Mouse (Mus musculus): ENCODE data around the gene Anxa8. TPM values are rescaled to one million over a fixed set of nuclear protein-coding genes. Genes with fewer than 3 reads are reported as not detected.

Gene Anxa8
- 25.3 and 34.6 TPM in 2 replicates for polyA plus RNA-seq (2014; fragmentation: Nextera tagmentation; extraction: Ambion mirVana)

DNA sequence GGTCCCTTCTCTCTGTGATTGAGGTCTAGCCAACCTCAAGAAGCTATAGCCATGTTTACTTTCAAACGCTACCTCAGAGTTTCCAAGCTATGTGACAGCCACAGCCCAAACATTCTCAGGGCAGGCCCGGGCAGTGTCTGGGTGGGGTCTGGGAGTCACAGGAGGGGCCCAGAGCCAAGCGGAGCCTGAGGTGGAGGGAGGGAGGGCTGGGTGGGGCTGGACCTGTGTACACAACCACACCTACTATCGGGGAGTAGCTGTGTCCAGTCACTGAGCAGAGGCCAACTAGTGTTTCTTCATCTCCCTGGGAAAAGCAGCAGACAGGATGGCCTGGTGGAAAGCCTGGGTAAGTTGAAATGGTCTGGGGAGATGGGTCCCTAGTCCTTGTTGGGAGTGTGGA is at the start of gene Anxa8:
TSS of gene Anxa8 (plus strand) at position 251 of the 400 bp plus-strand sequence.
- H3K36me3 ChIP-seq (ENCODE audit: control insufficient read depth, insufficient read depth, low read length) = no peaks in the 10 kb centered on the region
- H3K4me1 ChIP-seq (ENCODE audit: control insufficient read depth, insufficient read depth, low read length) = no peaks in the 10 kb centered on the region
- H3K27me3 ChIP-seq (replicated peaks; ENCODE audit: control insufficient read depth, insufficient read depth, low read length) = no peaks in the 10 kb centered on the region
- DNase-seq (ENCODE audit: low spot score) (peak; percentile 38), ATAC-seq (ENCODE audit: low read depth) (peak; percentile 69; the same call in 1 of the 2 replicates)
- H3K9me3 ChIP-seq (ENCODE audit: control insufficient read depth, low read length) = no peaks in the 10 kb centered on the region
- H3K4me2 ChIP-seq (ENCODE audit: low read depth, low read length) = peak within 1 kb of the TSS; percentile 18; the same call in 1 of the 2 replicates
- 0 out of 2 replicates have a peak within 1 kb of the TSS, but pooled peaks have one; percentile 3 for H3K9ac ChIP-seq (ENCODE audit: low read depth, low read length)
- H3K27ac ChIP-seq (replicated peaks; ENCODE audit: low read depth, low read length) = no peak within 1 kb of the TSS
- 60% methylated on average over 4 of the region's 4 CpGs for WGBS
- H3K4me3 ChIP-seq (ENCODE audit: low read depth, low read length) = peak within 1 kb of the TSS; percentile 2; the same call in 1 of the 2 replicates

DNA sequence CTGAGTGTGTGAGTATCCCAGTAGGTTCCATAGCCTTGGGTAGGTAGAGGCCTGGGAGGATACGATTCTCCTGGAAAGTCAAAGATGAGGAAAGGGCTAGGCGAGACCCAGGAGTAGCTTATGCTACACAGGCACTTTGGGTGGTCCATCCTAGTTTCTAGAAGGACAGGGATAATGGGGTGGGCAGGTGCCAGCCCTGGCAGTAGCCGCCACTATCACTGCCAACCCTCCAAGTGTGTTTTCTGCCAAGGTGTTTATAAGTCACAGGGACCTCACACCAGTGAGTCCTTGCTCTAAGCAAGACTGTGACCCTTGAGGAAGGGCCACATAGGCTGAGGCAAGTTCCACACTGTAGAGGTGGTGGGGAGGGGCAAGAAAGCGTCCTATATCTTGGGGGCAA is 44.5 kb upstream of the Anxa8 start:
- DNase-seq (ENCODE audit: low spot score) = no peak
- Histone ChIP-seq H3K4me3 (ENCODE audit: low read depth, low read length) (no peak overlapping the region), H3K27me3 (replicated peaks; ENCODE audit: control insufficient read depth, insufficient read depth, low read length) (no peaks in the 10 kb centered on the region), H3K9me3 (ENCODE audit: control insufficient read depth, low read length) (no peaks in the 10 kb centered on the region), H3K4me2 (ENCODE audit: low read depth, low read length) (no peak overlapping the region), H3K27ac (replicated peaks; ENCODE audit: low read depth, low read length) (no peak overlapping the region), H3K9ac (ENCODE audit: low read depth, low read length) (no peak overlapping the region), H3K4me1 (ENCODE audit: control insufficient read depth, insufficient read depth, low read length) (no peaks in the 10 kb centered on the region), H3K36me3 (ENCODE audit: control insufficient read depth, insufficient read depth, low read length) (no peaks in the 10 kb centered on the region)
- WGBS = 79% methylated on average over 4 of the region's 4 CpGs
- no peak for ATAC-seq (ENCODE audit: low read depth)

DNA sequence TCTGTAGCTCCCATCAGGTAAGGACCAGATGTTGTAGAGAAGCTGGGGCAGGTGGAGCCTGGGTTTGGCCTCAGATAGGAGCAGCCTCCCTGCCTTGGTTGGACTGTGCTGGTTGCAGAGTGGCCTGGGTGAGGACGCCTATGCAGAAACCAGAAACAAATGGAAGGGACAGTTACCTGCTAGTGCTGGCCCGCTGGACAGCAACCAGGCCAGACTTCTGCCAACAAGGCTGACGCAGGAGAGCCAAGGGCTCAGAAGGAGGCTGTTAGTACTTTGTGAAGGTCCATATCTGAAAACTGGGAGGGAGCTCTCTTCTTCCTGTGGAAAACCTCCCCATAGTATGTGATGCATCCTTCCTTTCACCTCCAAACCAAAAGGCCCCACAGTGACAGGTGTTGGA is 42.4 kb upstream of the Anxa8 start:
- 57% methylated on average over 3 of the region's 3 CpGs for WGBS
- no peaks in the 10 kb centered on the region for H3K36me3 ChIP-seq (ENCODE audit: control insufficient read depth, insufficient read depth, low read length)
- no peaks in the 10 kb centered on the region for H3K27me3 ChIP-seq (replicated peaks; ENCODE audit: control insufficient read depth, insufficient read depth, low read length)
- no peak overlapping the region for H3K9ac ChIP-seq (ENCODE audit: low read depth, low read length)
- DNase-seq (ENCODE audit: low spot score) (no peak), ATAC-seq (ENCODE audit: low read depth) (no peak)
- no peak overlapping the region for H3K4me3 ChIP-seq (ENCODE audit: low read depth, low read length)
- H3K4me2 ChIP-seq (ENCODE audit: low read depth, low read length) = no peak overlapping the region
- H3K4me1 ChIP-seq (ENCODE audit: control insufficient read depth, insufficient read depth, low read length) = no peaks in the 10 kb centered on the region
- H3K9me3 ChIP-seq (ENCODE audit: control insufficient read depth, low read length) = no peaks in the 10 kb centered on the region
- H3K27ac ChIP-seq (replicated peaks; ENCODE audit: low read depth, low read length) = no peak overlapping the region

DNA sequence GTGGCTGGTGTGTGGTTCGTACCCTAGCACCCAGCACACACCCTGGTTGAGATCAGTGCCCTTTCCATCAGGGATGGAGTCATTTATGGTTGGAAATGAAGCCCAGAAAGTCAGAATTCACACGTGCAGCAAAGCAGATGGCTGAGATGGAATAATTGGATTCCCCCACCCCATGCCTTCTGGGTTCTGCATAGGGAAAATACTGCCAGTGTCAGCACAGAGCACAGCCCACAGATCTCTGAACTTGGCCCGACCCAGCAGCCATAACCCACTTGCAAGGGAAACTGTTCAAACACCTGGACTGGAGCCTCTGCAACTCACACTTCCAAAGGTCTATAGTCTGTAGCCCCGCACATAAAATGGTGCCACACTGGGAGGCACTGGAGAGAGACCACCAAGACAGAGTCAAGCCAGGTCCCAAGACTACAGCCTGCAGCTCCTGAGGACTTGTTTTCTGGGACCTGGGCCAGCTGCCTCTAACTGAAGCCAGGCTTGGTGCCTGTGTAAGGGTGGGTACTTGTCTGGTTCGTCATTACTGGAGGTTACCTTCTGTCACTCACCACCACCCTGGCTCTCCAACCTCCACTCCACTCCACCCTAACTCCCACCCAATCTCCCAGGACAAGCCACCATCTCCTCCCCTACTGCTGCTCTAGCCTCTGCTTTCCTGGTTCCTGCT is 35.5 kb upstream of the Anxa8 start:
- Histone ChIP-seq H3K4me1 (ENCODE audit: control insufficient read depth, insufficient read depth, low read length) (no peaks in the 10 kb centered on the region), H3K36me3 (ENCODE audit: control insufficient read depth, insufficient read depth, low read length) (no peaks in the 10 kb centered on the region), H3K4me2 (ENCODE audit: low read depth, low read length) (no peak overlapping the region), H3K4me3 (ENCODE audit: low read depth, low read length) (no peak overlapping the region), H3K27ac (replicated peaks; ENCODE audit: low read depth, low read length) (no peak overlapping the region), H3K9me3 (ENCODE audit: control insufficient read depth, low read length) (no peaks in the 10 kb centered on the region), H3K9ac (ENCODE audit: low read depth, low read length) (no peak overlapping the region), H3K27me3 (replicated peaks; ENCODE audit: control insufficient read depth, insufficient read depth, low read length) (no peaks in the 10 kb centered on the region)
- DNase-seq (ENCODE audit: low spot score) (peak; percentile 15), ATAC-seq (ENCODE audit: low read depth) (no peak)
- 59% methylated on average over 5 of the region's 5 CpGs for WGBS

DNA sequence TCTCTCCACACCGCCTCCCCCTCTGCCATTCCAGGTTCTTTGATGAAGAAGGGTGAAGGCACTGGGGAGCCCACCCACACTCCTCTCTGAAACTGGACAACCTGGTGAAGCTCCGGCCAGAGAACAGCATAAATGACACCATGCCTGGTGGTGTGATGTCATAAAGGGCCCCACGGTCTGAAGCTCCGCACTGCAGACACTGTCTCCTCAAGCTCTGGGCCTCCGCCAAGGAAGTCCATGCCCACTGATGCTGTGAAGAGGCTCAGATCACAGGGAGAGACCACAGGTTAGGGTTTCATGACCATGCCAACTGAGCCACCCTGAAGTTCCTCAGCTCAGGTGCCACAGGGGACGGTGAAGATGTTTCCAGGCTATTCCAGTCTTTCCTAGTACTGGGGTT is 33.3 kb upstream of the Anxa8 start, which contains the start of gene Antxrl:
TSS of gene Antxrl (plus strand) at position 192 of the 400 bp plus-strand sequence.
- Histone ChIP-seq H3K27me3 (replicated peaks; ENCODE audit: control insufficient read depth, insufficient read depth, low read length) (no peaks in the 10 kb centered on the region), H3K9ac (ENCODE audit: low read depth, low read length) (no peak within 1 kb of the TSS), H3K4me2 (ENCODE audit: low read depth, low read length) (no peak within 1 kb of the TSS), H3K4me3 (ENCODE audit: low read depth, low read length) (no peak within 1 kb of the TSS), H3K27ac (replicated peaks; ENCODE audit: low read depth, low read length) (no peak within 1 kb of the TSS), H3K36me3 (ENCODE audit: control insufficient read depth, insufficient read depth, low read length) (no peaks in the 10 kb centered on the region), H3K9me3 (ENCODE audit: control insufficient read depth, low read length) (no peaks in the 10 kb centered on the region), H3K4me1 (ENCODE audit: control insufficient read depth, insufficient read depth, low read length) (no peaks in the 10 kb centered on the region)
- no peak for ATAC-seq (ENCODE audit: low read depth)
- 89% methylated on average over 6 of the region's 6 CpGs for WGBS
- DNase-seq (ENCODE audit: low spot score) = no peak

DNA sequence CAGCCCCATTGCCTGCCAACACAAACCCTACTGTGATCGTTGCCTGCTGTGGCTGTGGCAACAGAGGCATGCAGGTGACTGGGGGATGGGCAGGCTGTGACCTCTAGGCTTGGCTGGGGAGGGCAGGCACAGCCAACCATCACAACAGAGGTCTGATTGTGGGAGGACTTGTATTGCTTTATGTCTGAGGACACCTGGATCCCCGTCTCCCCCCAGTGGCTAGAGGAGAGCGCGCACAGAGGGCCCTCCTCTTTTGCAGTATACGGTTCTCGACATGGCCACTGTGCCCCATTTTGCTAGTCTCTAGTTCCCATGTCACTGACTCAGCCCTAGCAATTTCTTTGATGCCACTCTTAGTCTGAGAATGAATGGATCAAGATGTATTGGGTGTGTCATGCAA is 14.1 kb upstream of the Anxa8 start:
- DNase-seq (ENCODE audit: low spot score) = no peak
- Histone ChIP-seq H3K4me2 (ENCODE audit: low read depth, low read length) (no peak overlapping the region), H3K4me1 (ENCODE audit: control insufficient read depth, insufficient read depth, low read length) (no peaks in the 10 kb centered on the region), H3K4me3 (ENCODE audit: low read depth, low read length) (no peak overlapping the region), H3K27me3 (replicated peaks; ENCODE audit: control insufficient read depth, insufficient read depth, low read length) (no peaks in the 10 kb centered on the region), H3K36me3 (ENCODE audit: control insufficient read depth, insufficient read depth, low read length) (no peaks in the 10 kb centered on the region), H3K9me3 (ENCODE audit: control insufficient read depth, low read length) (no peaks in the 10 kb centered on the region), H3K9ac (ENCODE audit: low read depth, low read length) (no peak overlapping the region), H3K27ac (replicated peaks; ENCODE audit: low read depth, low read length) (no peak overlapping the region)
- WGBS = 63% methylated on average over 6 of the region's 6 CpGs
- no peak for ATAC-seq (ENCODE audit: low read depth)

DNA sequence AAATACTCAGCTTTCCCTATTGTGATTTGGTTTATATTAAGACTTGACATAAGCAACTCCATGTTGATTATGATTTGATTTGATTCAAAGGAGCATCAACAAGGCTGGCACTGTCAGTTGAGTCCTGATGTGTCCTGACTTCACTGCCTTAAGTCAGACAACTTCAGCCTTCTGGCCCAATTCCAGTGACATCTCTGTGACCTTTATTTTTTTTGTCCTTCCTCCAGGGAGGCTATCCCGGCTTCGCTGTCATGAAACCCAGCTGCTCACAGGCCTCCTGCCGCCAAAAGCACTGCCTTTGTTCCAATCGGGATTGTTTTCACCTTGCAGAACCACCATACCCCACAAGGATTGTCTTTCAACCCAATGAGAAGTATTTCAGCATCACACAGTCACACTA is 10.4 kb upstream of the Anxa8 start:
- no peak overlapping the region for H3K9ac ChIP-seq (ENCODE audit: low read depth, low read length)
- H3K9me3 ChIP-seq (ENCODE audit: control insufficient read depth, low read length) = no peaks in the 10 kb centered on the region
- no peak overlapping the region for H3K4me2 ChIP-seq (ENCODE audit: low read depth, low read length)
- WGBS = 33% methylated on average over 4 of the region's 4 CpGs
- H3K27me3 ChIP-seq (replicated peaks; ENCODE audit: control insufficient read depth, insufficient read depth, low read length) = no peaks in the 10 kb centered on the region
- no peak overlapping the region for H3K27ac ChIP-seq (replicated peaks; ENCODE audit: low read depth, low read length)
- ATAC-seq (ENCODE audit: low read depth) (no peak), DNase-seq (ENCODE audit: low spot score) (no peak)
- no peak overlapping the region for H3K4me3 ChIP-seq (ENCODE audit: low read depth, low read length)
- H3K4me1 ChIP-seq (ENCODE audit: control insufficient read depth, insufficient read depth, low read length) = no peaks in the 10 kb centered on the region
- no peaks in the 10 kb centered on the region for H3K36me3 ChIP-seq (ENCODE audit: control insufficient read depth, insufficient read depth, low read length)

DNA sequence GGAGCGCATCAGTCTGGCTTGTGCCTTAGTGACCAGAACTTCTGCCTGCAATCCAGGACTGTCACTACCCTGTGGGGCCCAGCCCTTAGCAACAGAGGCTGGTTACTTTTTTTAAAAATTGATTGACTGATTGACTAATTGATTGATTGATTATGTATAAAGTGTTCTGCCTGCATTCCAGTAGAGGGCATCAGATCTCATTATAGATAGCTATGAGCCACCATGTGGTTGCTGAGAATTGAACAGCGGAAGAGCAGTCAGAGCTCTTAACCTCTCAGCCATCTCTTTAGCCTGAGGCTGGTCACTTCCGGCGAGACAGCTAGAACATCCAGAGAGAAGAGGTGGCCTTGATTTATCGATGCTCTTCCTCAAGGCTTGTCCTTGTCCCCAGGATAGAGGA is 8.6 kb upstream of the Anxa8 start:
- no peak overlapping the region for H3K4me3 ChIP-seq (ENCODE audit: low read depth, low read length)
- no peaks in the 10 kb centered on the region for H3K36me3 ChIP-seq (ENCODE audit: control insufficient read depth, insufficient read depth, low read length)
- H3K9me3 ChIP-seq (ENCODE audit: control insufficient read depth, low read length) = no peaks in the 10 kb centered on the region
- no peak overlapping the region for H3K4me2 ChIP-seq (ENCODE audit: low read depth, low read length)
- no peak overlapping the region for H3K27ac ChIP-seq (replicated peaks; ENCODE audit: low read depth, low read length)
- DNase-seq (ENCODE audit: low spot score) (no peak), ATAC-seq (ENCODE audit: low read depth) (no peak)
- 63% methylated on average over 5 of the region's 5 CpGs for WGBS
- H3K27me3 ChIP-seq (replicated peaks; ENCODE audit: control insufficient read depth, insufficient read depth, low read length) = no peaks in the 10 kb centered on the region
- no peaks in the 10 kb centered on the region for H3K4me1 ChIP-seq (ENCODE audit: control insufficient read depth, insufficient read depth, low read length)
- no peak overlapping the region for H3K9ac ChIP-seq (ENCODE audit: low read depth, low read length)

DNA sequence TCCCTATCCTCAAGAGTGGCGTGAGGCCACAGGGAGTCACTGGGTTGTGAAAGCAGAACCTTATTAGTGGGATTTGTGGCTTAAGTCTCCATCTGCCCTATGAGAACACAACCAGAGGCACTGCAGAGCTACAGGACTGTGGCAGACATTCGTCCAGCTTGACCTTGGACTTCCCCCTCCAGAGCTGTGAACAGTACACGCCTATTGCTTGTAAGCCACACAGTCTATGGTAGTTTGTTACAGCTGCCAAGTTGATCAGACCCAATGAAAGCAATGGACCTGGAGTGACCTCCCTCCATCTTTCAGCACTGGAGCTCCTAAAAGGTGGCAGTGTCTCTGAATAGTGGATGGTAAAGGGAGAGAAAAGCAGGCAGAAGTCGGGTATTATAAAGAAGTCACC is 7.5 kb upstream of the Anxa8 start:
- Histone ChIP-seq H3K9ac (ENCODE audit: low read depth, low read length) (no peak overlapping the region), H3K27me3 (replicated peaks; ENCODE audit: control insufficient read depth, insufficient read depth, low read length) (no peaks in the 10 kb centered on the region), H3K36me3 (ENCODE audit: control insufficient read depth, insufficient read depth, low read length) (no peaks in the 10 kb centered on the region), H3K9me3 (ENCODE audit: control insufficient read depth, low read length) (no peaks in the 10 kb centered on the region), H3K4me3 (ENCODE audit: low read depth, low read length) (no peak overlapping the region), H3K4me2 (ENCODE audit: low read depth, low read length) (no peak overlapping the region), H3K4me1 (ENCODE audit: control insufficient read depth, insufficient read depth, low read length) (no peaks in the 10 kb centered on the region), H3K27ac (replicated peaks; ENCODE audit: low read depth, low read length) (no peak overlapping the region)
- ATAC-seq (ENCODE audit: low read depth) = no peak
- WGBS = 69% methylated on average over 4 of the region's 4 CpGs
- no peak for DNase-seq (ENCODE audit: low spot score)
